Mouse (Mus musculus) hindbrain, embryonic 11.5 days (tissue): Measurements from ENCODE around the gene Mrpl1. TPM values are rescaled to one million over a fixed set of nuclear protein-coding genes. Genes with fewer than 3 reads are reported as not detected.

Experiments
- ATAC-seq: fragments of 200-750 bp; cut with Nextera tagmentation; 2 replicates; pipeline ENCODE4 v1.8.0; 2017; ENCODE audit warnings: mild to moderate bottlenecking, moderate TSS enrichment, moderate library complexity; ENCODE audit not compliant: low FRiP score
- DNase-seq: peaks from one replicate; pipeline ENCODE4 v3.0.0-alpha.2; 2015; ENCODE audit warnings: low spot score
- H3K27ac ChIP-seq: fragments of 300-500 bp; sonication (generic); 2 replicates; pipeline ENCODE4 v1.5.1; 2014; ENCODE audit warnings: mild to moderate bottlenecking, low read depth, low read length
- H3K27me3 ChIP-seq: fragments of 300-500 bp; sonication (generic); 2 replicates; pipeline ENCODE4 v1.6.1; 2014; ENCODE audit warnings: mild to moderate bottlenecking, low read length, moderate library complexity, mixed read lengths; ENCODE audit not compliant: control insufficient read depth, insufficient read depth
- H3K36me3 ChIP-seq: fragments of 300-500 bp; sonication (generic); 2 replicates; pipeline ENCODE4 v1.6.1; 2014; ENCODE audit warnings: mild to moderate bottlenecking, low read length, moderate library complexity, mixed read lengths; ENCODE audit not compliant: control insufficient read depth, insufficient read depth
- H3K4me1 ChIP-seq: fragments of 300-500 bp; sonication (generic); replicated peaks from 2 replicates; pipeline ENCODE4 v1.6.1; 2014; ENCODE audit warnings: low read length, mixed read lengths; ENCODE audit not compliant: control insufficient read depth, insufficient read depth
- H3K4me2 ChIP-seq: fragments of 300-500 bp; sonication (generic); replicated peaks from 2 replicates; pipeline ENCODE4 v1.6.1; 2014; ENCODE audit warnings: mild to moderate bottlenecking, low read depth, low read length
- H3K4me3 ChIP-seq: fragments of 300-500 bp; sonication (generic); 2 replicates; pipeline ENCODE4 v1.5.1; 2014; ENCODE audit warnings: low read depth, low read length
- H3K9ac ChIP-seq: fragments of 300-500 bp; sonication (generic); 2 replicates; pipeline ENCODE4 v1.6.1; 2014; ENCODE audit warnings: low read depth, low read length
- H3K9me3 ChIP-seq: fragments of 300-500 bp; sonication (generic); 2 replicates; pipeline ENCODE4 v1.6.1; 2016; ENCODE audit warnings: low read length; ENCODE audit not compliant: control insufficient read depth
- WGBS: fragments of 180-500 bp; shearing (Covaris S2); extraction: QIAGEN DNeasy Blood & Tissue Kit; methylation state at CpG from one replicate; pipeline ENCODE4 v1.1.7; 2014; 5-methylcytosine and 5-hydroxymethylcytosine counted together
- polyA plus RNA-seq: library from polyadenylated mRNA; unstranded; fragments of >200 nt; fragmentation: Nextera tagmentation; extraction: Ambion mirVana; gene quantifications from 2 replicates; pipeline ENCODE4 v1.2.1, GENCODE M21; 2014

The Mrpl1 gene
- polyA plus RNA-seq, 1 experiment from 2014 or later: 21.3 TPM

- 84% methylated on average over 3 of the region's 3 CpGs for WGBS
- H3K4me1 ChIP-seq: no peaks in the 10 kb centered on the region
These were observed 38.9 kb upstream of the Mrpl1 start for GRCm38 (mm10) chr5:96170443-96170842.

GRCm38 (mm10) chr5:96171765-96172164 lies 37.5 kb upstream of the Mrpl1 start:
- WGBS: 87% methylated on average over 4 of the region's 4 CpGs
- no peaks in the 10 kb centered on the region for H3K4me1 ChIP-seq

More at GRCm38 (mm10) chr5:96170443-96170842, 38.9 kb upstream of the Mrpl1 start:
- ATAC-seq (no peak), DNase-seq (no peak)
- Histone ChIP-seq H3K9ac (no peak overlapping the region), H3K4me2 (no peak overlapping the region), H3K4me3 (no peak overlapping the region), H3K27ac (no peak overlapping the region), H3K9me3 (no peaks in the 10 kb centered on the region), H3K36me3 (no peaks in the 10 kb centered on the region), H3K27me3 (no peaks in the 10 kb centered on the region)

GRCm38 (mm10) chr5:96176121-96176520 lies 33.2 kb upstream of the Mrpl1 start:
- Histone ChIP-seq H3K4me3 (no peak overlapping the region), H3K9ac (no peak overlapping the region), H3K4me1 (no peaks in the 10 kb centered on the region), H3K27me3 (no peaks in the 10 kb centered on the region), H3K36me3 (no peaks in the 10 kb centered on the region), H3K4me2 (no peak overlapping the region), H3K9me3 (no peaks in the 10 kb centered on the region), H3K27ac (no peak overlapping the region)
- ATAC-seq (no peak), DNase-seq (no peak)
- 69% methylated on average over 9 of the region's 9 CpGs for WGBS

More at GRCm38 (mm10) chr5:96171765-96172164, 37.5 kb upstream of the Mrpl1 start:
- H3K27ac ChIP-seq: no peak overlapping the region
- DNase-seq (no peak), ATAC-seq (no peak)
- H3K36me3 ChIP-seq: no peaks in the 10 kb centered on the region
- H3K9me3 ChIP-seq: no peaks in the 10 kb centered on the region
- H3K4me3 ChIP-seq: no peak overlapping the region
- no peak overlapping the region for H3K4me2 ChIP-seq
- no peaks in the 10 kb centered on the region for H3K27me3 ChIP-seq
- H3K9ac ChIP-seq: no peak overlapping the region

- no peak for DNase-seq
These were observed 32.4 kb upstream of the Mrpl1 start for GRCm38 (mm10) chr5:96176879-96177358.

GRCm38 (mm10) chr5:96183211-96183610 lies 26.1 kb upstream of the Mrpl1 start:
- Histone ChIP-seq H3K4me1 (no peaks in the 10 kb centered on the region), H3K4me3 (no peak overlapping the region), H3K27me3 (no peaks in the 10 kb centered on the region), H3K36me3 (no peaks in the 10 kb centered on the region), H3K4me2 (no peak overlapping the region), H3K9ac (no peak overlapping the region), H3K27ac (no peak overlapping the region), H3K9me3 (no peaks in the 10 kb centered on the region)
- ATAC-seq: 0 out of 2 replicates have a peak, but pooled peaks have one; percentile 4
- 72% methylated on average over 2 of the region's 2 CpGs for WGBS
- DNase-seq: no peak

More at GRCm38 (mm10) chr5:96176879-96177358, 32.4 kb upstream of the Mrpl1 start:
- Histone ChIP-seq H3K9me3 (no peaks in the 10 kb centered on the region), H3K4me1 (no peaks in the 10 kb centered on the region), H3K36me3 (no peaks in the 10 kb centered on the region), H3K9ac (no peak overlapping the region), H3K27ac (no peak overlapping the region), H3K27me3 (no peaks in the 10 kb centered on the region), H3K4me2 (no peak overlapping the region), H3K4me3 (no peak overlapping the region)
- ATAC-seq: no peak
- WGBS: 80% methylated on average over 11 of the region's 11 CpGs

GRCm38 (mm10) chr5:96183987-96184386 lies 25.3 kb upstream of the Mrpl1 start:
- Histone ChIP-seq H3K9me3 (no peaks in the 10 kb centered on the region), H3K27me3 (no peaks in the 10 kb centered on the region), H3K4me3 (no peak overlapping the region), H3K9ac (no peak overlapping the region), H3K36me3 (no peaks in the 10 kb centered on the region), H3K4me1 (no peaks in the 10 kb centered on the region), H3K4me2 (no peak overlapping the region), H3K27ac (no peak overlapping the region)
- DNase-seq (no peak), ATAC-seq (no peak)
- WGBS: 75% methylated on average over 2 of the region's 2 CpGs

GRCm38 (mm10) chr5:96189761-96190160 lies 19.5 kb upstream of the Mrpl1 start:
- Histone ChIP-seq H3K4me1 (no peaks in the 10 kb centered on the region), H3K4me2 (no peak overlapping the region), H3K27ac (no peak overlapping the region), H3K27me3 (no peaks in the 10 kb centered on the region), H3K4me3 (no peak overlapping the region), H3K9ac (no peak overlapping the region), H3K9me3 (no peaks in the 10 kb centered on the region), H3K36me3 (no peaks in the 10 kb centered on the region)
- 94% methylated on average over 1 of the region's 1 CpGs for WGBS
- ATAC-seq: no peak
- no peak for DNase-seq

- H3K9ac ChIP-seq: no peak overlapping the region
- no peak overlapping the region for H3K27ac ChIP-seq
- DNase-seq (no peak), ATAC-seq (no peak)
- no peak overlapping the region for H3K4me3 ChIP-seq
- 72% methylated on average over 4 of the region's 4 CpGs for WGBS
- H3K27me3 ChIP-seq: no peaks in the 10 kb centered on the region
- no peaks in the 10 kb centered on the region for H3K9me3 ChIP-seq
- H3K4me2 ChIP-seq: no peak overlapping the region
- H3K4me1 ChIP-seq: no peaks in the 10 kb centered on the region
- H3K36me3 ChIP-seq: no peaks in the 10 kb centered on the region
These were observed 18.0 kb upstream of the Mrpl1 start for GRCm38 (mm10) chr5:96191251-96191650.

- H3K9ac ChIP-seq: no peak overlapping the region
- no peak overlapping the region for H3K27ac ChIP-seq
- no peaks in the 10 kb centered on the region for H3K36me3 ChIP-seq
- H3K9me3 ChIP-seq: no peaks in the 10 kb centered on the region
- no peak for ATAC-seq
- WGBS: 70% methylated on average over 2 of the region's 2 CpGs
- H3K4me2 ChIP-seq: no peak overlapping the region
- no peak for DNase-seq
- H3K4me3 ChIP-seq: no peak overlapping the region
- no peaks in the 10 kb centered on the region for H3K4me1 ChIP-seq
- no peaks in the 10 kb centered on the region for H3K27me3 ChIP-seq
These were observed 12.7 kb upstream of the Mrpl1 start for GRCm38 (mm10) chr5:96196547-96197052.
